Mouse (Mus musculus) CH12.LX (cell line): ENCODE data around the gene Mpzl1. TPM values are rescaled to one million over a fixed set of nuclear protein-coding genes. Genes with fewer than 3 reads are reported as not detected.

Experiments
- DNase-seq: peaks from one replicate; pipeline ENCODE4 v3.0.0-alpha.2; 2013; ENCODE audit errors: extremely low read depth
- H3K27ac ChIP-seq: 2 replicates; pipeline ENCODE4 v1.5.1; 2012; ENCODE audit warnings: low read depth, mild to moderate bottlenecking, control low read depth, moderate library complexity; ENCODE audit not compliant: insufficient read depth
- H3K27me3 ChIP-seq: replicated peaks from 2 replicates; pipeline ENCODE3; 2012; ENCODE audit warnings: inconsistent platforms
- H3K36me3 ChIP-seq, 2 experiments: replicated peaks in 1 of 2; 2 replicates each; pipeline versions ENCODE3 to v1.6.1; 2012; ENCODE audit warnings: inconsistent platforms in 1 of 2, low read length in 1 of 2, mild to moderate bottlenecking in 1 of 2, mixed read lengths in 1 of 2, moderate library complexity in 1 of 2; ENCODE audit not compliant: control insufficient read depth in 1 of 2, insufficient read depth in 1 of 2
- H3K4me1 ChIP-seq, 2 experiments: 2 replicates each; pipeline ENCODE4 v1.6.1; 2012; ENCODE audit warnings: inconsistent platforms in 1 of 2, moderate library complexity in 1 of 2; ENCODE audit not compliant: insufficient read depth in 2 of 2, control insufficient read depth in 1 of 2
- H3K4me2 ChIP-seq: 2 replicates; pipeline ENCODE4 v1.6.1; 2012; ENCODE audit warnings: low read depth, mild to moderate bottlenecking, control low read depth; ENCODE audit not compliant: poor library complexity, insufficient read depth, severe bottlenecking
- H3K4me3 ChIP-seq, 3 experiments: fragments of 150-350 bp in 1 of 3; sonication (generic) in 1 of 3; replicated peaks in 1 of 3; 2 replicates each; pipeline versions ENCODE3 to v1.5.1; 2011 to 2012; ENCODE audit warnings: low read depth in 2 of 3, low read length in 2 of 3, mild to moderate bottlenecking in 2 of 3, moderate library complexity in 2 of 3, control low read depth in 1 of 3, improper control_type of control experiment in 1 of 3, inconsistent platforms in 1 of 3, mixed read lengths in 1 of 3; ENCODE audit not compliant: poor library complexity in 1 of 3
- H3K79me2 ChIP-seq: replicated peaks from 2 replicates; pipeline ENCODE4 v1.6.1; 2012; ENCODE audit warnings: mild to moderate bottlenecking, moderate library complexity; ENCODE audit not compliant: control insufficient read depth, poor library complexity, insufficient read depth, severe bottlenecking; ENCODE audit errors: extremely low read depth
- H3K9ac ChIP-seq: 2 replicates; pipeline ENCODE4 v1.6.1; 2012; ENCODE audit warnings: low read depth, mild to moderate bottlenecking, control low read depth, moderate library complexity; ENCODE audit not compliant: insufficient read depth
- H3K9me3 ChIP-seq: replicated peaks from 2 replicates; pipeline ENCODE3; 2012; ENCODE audit warnings: low read length, inconsistent platforms, mixed read lengths
- CTCF ChIP-seq, 2 experiments: IDR thresholded peaks in 1 of 2; conservative IDR thresholded peaks in 1 of 2; 2 replicates each; pipeline ENCODE4 v1.5.1; 2011 to 2012; ENCODE audit warnings: low read depth in 2 of 2, low read length in 2 of 2, improper control_type of control experiment in 1 of 2, inconsistent platforms in 1 of 2, mild to moderate bottlenecking in 1 of 2, moderate library complexity in 1 of 2
- ELF1 ChIP-seq: IDR thresholded peaks from 2 replicates; pipeline ENCODE4 v1.6.1; 2014; ENCODE audit warnings: low read depth, mild to moderate bottlenecking, inconsistent platforms, low read length, improper control_type of control experiment
- EP300 ChIP-seq: IDR thresholded peaks from 2 replicates; pipeline ENCODE4 v1.6.1; 2011; ENCODE audit warnings: low read length, improper control_type of control experiment
- GABPA ChIP-seq: IDR thresholded peaks from 2 replicates; pipeline ENCODE4 v1.6.1; 2012; ENCODE audit warnings: low read depth, low read length, improper control_type of control experiment, inconsistent platforms; ENCODE audit not compliant: insufficient replicate concordance
- HCFC1 ChIP-seq: IDR thresholded peaks from 2 replicates; pipeline ENCODE4 v1.6.1; 2012; ENCODE audit warnings: low read depth, mild to moderate bottlenecking, inconsistent platforms, low read length, improper control_type of control experiment
- IRF4 ChIP-seq: IDR thresholded peaks from 2 replicates; pipeline ENCODE4 v1.6.1; 2014; ENCODE audit warnings: low read depth, mild to moderate bottlenecking, inconsistent platforms, low read length, improper control_type of control experiment
- MAFK ChIP-seq: IDR thresholded peaks from 2 replicates; pipeline ENCODE4 v1.6.1; 2011; ENCODE audit warnings: low read length, improper control_type of control experiment; ENCODE audit not compliant: insufficient replicate concordance
- MAX ChIP-seq: IDR thresholded peaks from 2 replicates; pipeline ENCODE4 v1.6.1; 2011; ENCODE audit warnings: low read length, improper control_type of control experiment
- MEF2A ChIP-seq: IDR thresholded peaks from 2 replicates; pipeline ENCODE4 v1.6.1; 2014; ENCODE audit warnings: low read depth, mild to moderate bottlenecking, inconsistent platforms, low read length, improper control_type of control experiment, borderline replicate concordance
- NELFE ChIP-seq: IDR thresholded peaks from 2 replicates; pipeline ENCODE4 v1.6.1; 2011; ENCODE audit warnings: low read depth, low read length, improper control_type of control experiment
- SMC3 ChIP-seq: IDR thresholded peaks from 2 replicates; pipeline ENCODE4 v1.6.1; 2011; ENCODE audit warnings: low read depth, low read length, improper control_type of control experiment
- TBP ChIP-seq: conservative IDR thresholded peaks from 2 replicates; pipeline ENCODE4 v1.6.1; 2011; ENCODE audit warnings: low read depth, low read length, improper control_type of control experiment
- TCF12 ChIP-seq: IDR thresholded peaks from 2 replicates; pipeline ENCODE4 v1.6.1; 2014; ENCODE audit warnings: low read depth, mild to moderate bottlenecking, inconsistent platforms, low read length, improper control_type of control experiment
- UBTF ChIP-seq: IDR thresholded peaks from 2 replicates; pipeline ENCODE4 v1.6.1; 2012; ENCODE audit warnings: low read depth, mild to moderate bottlenecking, inconsistent platforms, low read length, improper control_type of control experiment, moderate library complexity
- USF1 ChIP-seq: IDR thresholded peaks from 2 replicates; pipeline ENCODE4 v1.6.1; 2014; ENCODE audit warnings: low read depth, mild to moderate bottlenecking, inconsistent platforms, low read length, improper control_type of control experiment
- ZC3H11A ChIP-seq: IDR thresholded peaks from 2 replicates; pipeline ENCODE4 v1.6.1; 2012; ENCODE audit warnings: low read depth, mild to moderate bottlenecking, inconsistent platforms, low read length, improper control_type of control experiment
- ZKSCAN1 ChIP-seq: IDR thresholded peaks from 2 replicates; pipeline ENCODE4 v1.6.1; 2012; ENCODE audit warnings: low read depth, inconsistent platforms, low read length, improper control_type of control experiment, borderline replicate concordance
- ZMIZ1 ChIP-seq: IDR thresholded peaks from 2 replicates; pipeline ENCODE4 v1.6.1; 2012; ENCODE audit warnings: low read depth, mild to moderate bottlenecking, inconsistent platforms, low read length, improper control_type of control experiment
- ZNF384 ChIP-seq: IDR thresholded peaks from 2 replicates; pipeline ENCODE4 v1.6.1; 2012; ENCODE audit warnings: low read depth, low read length, improper control_type of control experiment, inconsistent platforms
- dilution Hi-C: fragments of 300-500 bp; cut with MboI; formaldehyde crosslinking; loops from 2 replicates; pipeline ENCODE4 v1.14.3; 2020; ENCODE audit warnings: low sequenced_read_pairs; ENCODE audit not compliant: extremely low pct_unique_long_range_greater_than_20kb, extremely low pct_ligation_motif_present
- in situ Hi-C: fragments of 300-500 bp; cut with MboI; formaldehyde crosslinking; loops from 3 replicates; pipeline ENCODE4 v1.14.3; 2019; ENCODE audit warnings: low sequenced_read_pairs, low pct_ligation_motif_present, low pct_unique_long_range_greater_than_20kb, mixed read lengths
- polyA plus RNA-seq: library from polyadenylated mRNA; unstranded; fragments of >175 nt; gene quantifications from 2 replicates; pipeline ENCODE4 v1.2.1, GENCODE M21; 2012; ENCODE audit warnings: low read depth; ENCODE audit not compliant: insufficient read length
- total RNA-seq, 2 experiments: library from RNA; depleted of rRNA; stranded (reverse); fragments of 300-350 nt in 1 of 2; fragments of >200 nt in 1 of 2; gene quantifications; 2 replicates each; pipeline ENCODE4 v1.2.3; 2012 to 2014

The Mpzl1 gene
- total and polyA plus RNA-seq, 3 experiments, result 2.8 to 6.7 (median 6.5) TPM

DNA sequence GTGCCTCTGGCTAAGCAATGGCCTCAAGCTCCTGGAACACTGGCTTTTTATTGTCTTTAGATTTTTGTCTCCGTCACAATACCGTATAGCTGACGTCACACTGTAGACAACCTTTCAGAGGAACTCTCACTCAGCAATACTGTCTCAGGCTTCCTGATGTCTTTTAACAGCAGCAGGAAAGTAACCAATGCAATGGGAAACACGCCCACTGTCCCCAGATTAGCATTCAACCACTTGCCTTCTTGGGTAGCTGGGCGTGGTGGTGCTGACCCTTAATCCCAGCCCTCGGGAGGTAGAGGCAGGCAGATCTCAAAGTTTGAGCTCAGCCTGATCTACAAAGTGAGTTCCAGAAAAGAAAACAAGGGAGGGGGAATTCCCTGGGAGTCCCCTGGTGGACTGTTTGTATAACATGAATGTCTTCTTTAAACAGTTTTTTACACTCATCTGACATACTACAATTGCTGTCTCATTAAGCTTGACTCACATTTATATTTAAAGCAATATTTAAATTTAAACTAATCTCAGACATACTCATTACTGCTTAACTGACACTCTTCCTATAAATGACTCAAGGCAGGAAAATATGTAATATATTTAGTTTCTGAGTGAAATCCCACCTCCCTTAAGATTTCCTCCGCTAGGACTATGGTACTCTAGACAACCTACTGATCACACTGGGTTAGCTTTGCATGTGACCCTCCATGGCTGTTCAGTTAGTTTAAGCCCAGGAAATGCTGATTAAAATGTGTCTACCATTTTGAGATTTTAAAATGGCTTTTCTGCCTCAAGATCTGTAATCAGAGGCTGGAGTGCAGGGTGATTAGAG, 24.6 kb downstream of the Mpzl1 start:
- Histone ChIP-seq H3K36me3 (peaks cover 0 to 10% of the 10 kb centered on the region in 2 experiments), H3K9ac (no peak overlapping the region), H3K79me2 (no peaks in the 10 kb centered on the region), H3K27me3 (no peaks in the 10 kb centered on the region), H3K4me2 (peak overlapping the region; percentile 40; the same call in 1 of the 2 replicates), H3K9me3 (no peaks in the 10 kb centered on the region), H3K4me3 (peak overlapping the region in 1 of 3 experiments; percentile 6), H3K27ac (no peak overlapping the region), H3K4me1 (peaks cover 6 to 47% of the 10 kb centered on the region in 2 experiments)
- peak; percentile 73 for DNase-seq
- in situ Hi-C loops, result no loop called here
- dilution Hi-C loops, result no loop called here
- TF ChIP-seq ZNF384 (no peak), ELF1 (peak; percentile 35; the same call in 1 of the 2 replicates), IRF4 (0 out of 2 replicates have a peak, but pooled peaks have one; percentile 2), CTCF (conservative IDR thresholded peaks at IDR 0.05 in 1 of 2, IDR thresholded peaks at IDR 0.05 in 1 of 2; ENCODE audit: low read depth in 2 of 2, low read length in 2 of 2) (0 out of 4 replicates have a peak, but pooled peaks of 1 of the 2 experiments have one; percentile 9)

DNA sequence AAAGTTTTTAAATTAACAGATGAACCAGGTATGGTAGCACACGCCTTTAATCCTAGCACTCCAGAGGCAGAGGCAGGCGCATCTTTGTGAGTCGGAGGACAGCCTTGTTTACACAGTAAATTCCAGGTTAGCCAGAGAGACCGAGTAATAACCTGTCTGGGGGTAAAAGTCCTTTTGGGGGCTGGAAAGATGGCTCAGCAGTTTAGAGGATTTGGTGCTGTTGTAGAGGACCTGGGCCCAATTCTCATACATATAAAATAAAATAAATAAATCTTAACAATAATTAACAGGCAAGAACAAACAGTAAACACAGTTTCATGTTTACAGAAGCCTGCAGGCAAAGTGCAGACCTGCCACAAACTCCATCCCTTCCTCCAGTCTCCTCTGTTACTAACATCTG, 25.4 kb downstream of the Mpzl1 start:
- Histone ChIP-seq H3K4me1 (peaks cover 6 to 55% of the 10 kb centered on the region in 2 experiments), H3K9me3 (no peaks in the 10 kb centered on the region), H3K36me3 (peaks cover 0 to 16% of the 10 kb centered on the region in 2 experiments), H3K4me2 (no peak overlapping the region; the same call in 1 of the 2 replicates), H3K27me3 (no peaks in the 10 kb centered on the region), H3K79me2 (no peaks in the 10 kb centered on the region), H3K27ac (no peak overlapping the region), H3K9ac (no peak overlapping the region), H3K4me3 (peak overlapping the region in 1 of 3 experiments; percentile 6)
- no peak for TF ChIP-seq UBTF
- TF ChIP-seq USF1, result no peak
- no peak for TF ChIP-seq SMC3
- no peak for TF ChIP-seq HCFC1
- TF ChIP-seq NELFE, result no peak
- no peak for TF ChIP-seq TCF12
- no peak for TF ChIP-seq CTCF (conservative IDR thresholded peaks at IDR 0.05 in 1 of 2, IDR thresholded peaks at IDR 0.05 in 1 of 2; ENCODE audit: low read depth in 2 of 2, low read length in 2 of 2)
- TF ChIP-seq GABPA, result no peak
- TF ChIP-seq ZMIZ1, result no peak
- no peak for TF ChIP-seq IRF4
- TF ChIP-seq ZC3H11A, result no peak
- no peak for TF ChIP-seq TBP
- no peak for TF ChIP-seq MEF2A
- TF ChIP-seq EP300, result no peak
- no peak for TF ChIP-seq MAFK
- no peak for TF ChIP-seq MAX
- no peak for TF ChIP-seq ZKSCAN1
- dilution Hi-C loops (no loop called here), in situ Hi-C loops (no loop called here)
- DNase-seq, result no peak
